Mouse (Mus musculus) neural tube, embryonic 11.5 days (tissue): ENCODE measurements at regions not wholly inside any gene's neighbourhood (a gene's known extent, or its start where the extent isn't known, plus 50 kb on each side); places are given as distances from the start of the nearest gene placed in this dataset.

Experiments used
- ATAC-seq: fragments of 200-750 bp; cut with Nextera tagmentation; 2 replicates; pipeline ENCODE4 v1.8.0; 2017; ENCODE audit warnings: moderate number of reproducible peaks, mild to moderate bottlenecking, moderate TSS enrichment, moderate library complexity; ENCODE audit not compliant: insufficient read depth, low FRiP score, low TSS enrichment
- DNase-seq: peaks from one replicate; pipeline ENCODE4 v3.0.0-alpha.2; 2015; ENCODE audit warnings: low spot score
- H3K27ac ChIP-seq: fragments of 300-500 bp; sonication (generic); 2 replicates; pipeline ENCODE4 v1.5.1; 2014; ENCODE audit warnings: low read depth, mild to moderate bottlenecking, low read length
- H3K27me3 ChIP-seq: fragments of 300-500 bp; sonication (generic); 2 replicates; pipeline ENCODE4 v1.6.1; 2014; ENCODE audit warnings: mild to moderate bottlenecking, low read length, mixed read lengths; ENCODE audit not compliant: control insufficient read depth, insufficient read depth
- H3K36me3 ChIP-seq: fragments of 300-500 bp; sonication (generic); 2 replicates; pipeline ENCODE4 v1.6.1; 2014; ENCODE audit warnings: mild to moderate bottlenecking, low read length, moderate library complexity, mixed read lengths; ENCODE audit not compliant: control insufficient read depth, insufficient read depth
- H3K4me1 ChIP-seq: fragments of 300-500 bp; sonication (generic); 2 replicates; pipeline ENCODE4 v1.6.1; 2014; ENCODE audit warnings: low read length, mixed read lengths; ENCODE audit not compliant: control insufficient read depth, insufficient read depth
- H3K4me2 ChIP-seq: fragments of 300-500 bp; sonication (generic); 2 replicates; pipeline ENCODE4 v1.6.1; 2014; ENCODE audit warnings: low read depth, mild to moderate bottlenecking, moderate library complexity
- H3K4me3 ChIP-seq: fragments of 300-500 bp; sonication (generic); 2 replicates; pipeline ENCODE4 v1.5.1; 2014; ENCODE audit warnings: low read depth, low read length
- H3K9ac ChIP-seq: fragments of 300-500 bp; sonication (generic); 2 replicates; pipeline ENCODE4 v1.6.1; 2014; ENCODE audit warnings: mild to moderate bottlenecking, low read length
- H3K9me3 ChIP-seq: fragments of 300-500 bp; sonication (generic); 2 replicates; pipeline ENCODE4 v1.6.1; 2016; ENCODE audit warnings: low read length; ENCODE audit not compliant: control insufficient read depth
- WGBS: fragments of 180-500 bp; shearing (Covaris S2); extraction: QIAGEN DNeasy Blood & Tissue Kit; methylation state at CpG from one replicate; pipeline ENCODE4 v1.1.7; 2014; 5-methylcytosine and 5-hydroxymethylcytosine counted together

- no peak for ATAC-seq
- H3K27ac ChIP-seq, result no peak overlapping the region
- no peak for DNase-seq
- no peaks in the 10 kb centered on the region for H3K9me3 ChIP-seq
- no peaks in the 10 kb centered on the region for H3K27me3 ChIP-seq
- H3K9ac ChIP-seq, result no peak overlapping the region
- no peak overlapping the region for H3K4me3 ChIP-seq
- H3K4me2 ChIP-seq, result no peak overlapping the region
- WGBS, result 73% methylated on average over 7 of the region's 7 CpGs
- H3K4me1 ChIP-seq, result no peaks in the 10 kb centered on the region
- H3K36me3 ChIP-seq, result no peaks in the 10 kb centered on the region
Observed at GRCm38 (mm10) chr1:119197415-119197700, 143.9 kb upstream of the Gli2 start.

GRCm38 (mm10) chr1:119196674-119197414 lies 143.4 kb upstream of the Gli2 start:
- Histone ChIP-seq H3K4me1 (no peaks in the 10 kb centered on the region), H3K27me3 (no peaks in the 10 kb centered on the region), H3K9ac (no peak overlapping the region), H3K27ac (no peak overlapping the region), H3K4me3 (no peak overlapping the region), H3K4me2 (no peak overlapping the region), H3K9me3 (no peaks in the 10 kb centered on the region), H3K36me3 (no peaks in the 10 kb centered on the region)
- ATAC-seq, result no peak
- no peak for DNase-seq
- WGBS, result 46% methylated on average over 13 of the region's 13 CpGs

- no peak overlapping the region for H3K4me3 ChIP-seq
- no peak overlapping the region for H3K27ac ChIP-seq
- no peaks in the 10 kb centered on the region for H3K4me1 ChIP-seq
- WGBS, result 69% methylated on average over 6 of the region's 6 CpGs
- H3K36me3 ChIP-seq, result no peaks in the 10 kb centered on the region
- no peak for DNase-seq
- H3K9ac ChIP-seq, result no peak overlapping the region
- no peaks in the 10 kb centered on the region for H3K27me3 ChIP-seq
- H3K4me2 ChIP-seq, result no peak overlapping the region
- no peak for ATAC-seq
- H3K9me3 ChIP-seq, result no peaks in the 10 kb centered on the region
Observed at GRCm38 (mm10) chr1:119194533-119194932, 141.1 kb upstream of the Gli2 start.

GRCm38 (mm10) chr1:119191177-119191576 lies 137.8 kb upstream of the Gli2 start:
- Histone ChIP-seq H3K27ac (no peak overlapping the region), H3K4me1 (no peaks in the 10 kb centered on the region), H3K9ac (no peak overlapping the region), H3K4me3 (no peak overlapping the region), H3K4me2 (no peak overlapping the region), H3K27me3 (no peaks in the 10 kb centered on the region; the same call in 1 of the 2 replicates), H3K36me3 (no peaks in the 10 kb centered on the region), H3K9me3 (no peaks in the 10 kb centered on the region)
- DNase-seq, result no peak
- no peak for ATAC-seq
- WGBS, result 71% methylated on average over 2 of the region's 2 CpGs

GRCm38 (mm10) chr1:119189461-119190066 lies 136.1 kb upstream of the Gli2 start:
- DNase-seq (peak; percentile 30), ATAC-seq (no peak)
- Histone ChIP-seq H3K9me3 (no peaks in the 10 kb centered on the region), H3K27me3 (no peaks in the 10 kb centered on the region; the same call in 1 of the 2 replicates), H3K4me1 (no peaks in the 10 kb centered on the region), H3K4me2 (peak overlapping the region; percentile 38), H3K9ac (0 out of 2 replicates have a peak overlapping the region, but pooled peaks have one; percentile 18), H3K4me3 (0 out of 2 replicates have a peak overlapping the region, but pooled peaks have one; percentile 4), H3K27ac (no peak overlapping the region), H3K36me3 (no peaks in the 10 kb centered on the region)
- 4% methylated on average over 23 of the region's 23 CpGs for WGBS

GRCm38 (mm10) chr1:119187301-119187700 lies 133.9 kb upstream of the Gli2 start:
- DNase-seq (no peak), ATAC-seq (no peak)
- Histone ChIP-seq H3K27ac (no peak overlapping the region), H3K36me3 (no peaks in the 10 kb centered on the region), H3K9me3 (no peaks in the 10 kb centered on the region), H3K4me1 (no peaks in the 10 kb centered on the region), H3K4me3 (no peak overlapping the region), H3K9ac (no peak overlapping the region), H3K27me3 (no peaks in the 10 kb centered on the region; the same call in 1 of the 2 replicates), H3K4me2 (no peak overlapping the region)
- WGBS, result 79% methylated on average over 2 of the region's 2 CpGs

- H3K4me3 ChIP-seq, result no peak overlapping the region
- H3K4me1 ChIP-seq, result no peaks in the 10 kb centered on the region
- no peaks in the 10 kb centered on the region; the same call in 1 of the 2 replicates for H3K27me3 ChIP-seq
- H3K9ac ChIP-seq, result no peak overlapping the region
- 84% methylated on average over 4 of the region's 4 CpGs for WGBS
- no peak for ATAC-seq
- no peaks in the 10 kb centered on the region for H3K9me3 ChIP-seq
- H3K27ac ChIP-seq, result no peak overlapping the region
- DNase-seq, result no peak
- no peak overlapping the region for H3K4me2 ChIP-seq
- H3K36me3 ChIP-seq, result no peaks in the 10 kb centered on the region
Observed at GRCm38 (mm10) chr1:119186856-119187255, 133.4 kb upstream of the Gli2 start.

- 64% methylated on average over 17 of the region's 17 CpGs for WGBS
Observed at GRCm38 (mm10) chr1:119183558-119184270, 130.3 kb upstream of the Gli2 start.

More at GRCm38 (mm10) chr1:119183558-119184270, 130.3 kb upstream of the Gli2 start:
- DNase-seq (no peak), ATAC-seq (no peak)
- no peaks in the 10 kb centered on the region for H3K27me3 ChIP-seq
- no peaks in the 10 kb centered on the region for H3K9me3 ChIP-seq
- H3K27ac ChIP-seq, result no peak overlapping the region
- H3K4me2 ChIP-seq, result no peak overlapping the region
- no peak overlapping the region for H3K9ac ChIP-seq
- no peak overlapping the region for H3K4me3 ChIP-seq
- no peaks in the 10 kb centered on the region for H3K4me1 ChIP-seq
- H3K36me3 ChIP-seq, result no peaks in the 10 kb centered on the region
